Mouse (Mus musculus) hindbrain, embryonic 12.5 days (tissue): ENCODE measurements around the gene Kcp. TPM values are rescaled to one million over a fixed set of nuclear protein-coding genes. Genes with fewer than 3 reads are reported as not detected.

ENCODE experiments used
- ATAC-seq: fragments of 200-750 bp; cut with Nextera tagmentation; 2 replicates; pipeline ENCODE4 v1.8.0; 2017; ENCODE audit warnings: moderate TSS enrichment; ENCODE audit not compliant: low FRiP score
- H3K27ac ChIP-seq: fragments of 300-500 bp; sonication (generic); 2 replicates; pipeline ENCODE4 v1.5.1; 2016; ENCODE audit warnings: mild to moderate bottlenecking
- H3K27me3 ChIP-seq: fragments of 300-500 bp; sonication (generic); 2 replicates; pipeline ENCODE4 v1.6.1; 2016; ENCODE audit warnings: mild to moderate bottlenecking
- H3K36me3 ChIP-seq: fragments of 300-500 bp; sonication (generic); 2 replicates; pipeline ENCODE4 v1.6.1; 2016; ENCODE audit warnings: mild to moderate bottlenecking
- H3K4me1 ChIP-seq: fragments of 300-500 bp; sonication (generic); 2 replicates; pipeline ENCODE4 v1.6.1; 2016
- H3K4me2 ChIP-seq: fragments of 300-500 bp; sonication (generic); replicated peaks from 2 replicates; pipeline ENCODE4 v1.6.1; 2016; ENCODE audit warnings: mild to moderate bottlenecking
- H3K4me3 ChIP-seq: fragments of 300-500 bp; sonication (generic); 2 replicates; pipeline ENCODE4 v1.5.1; 2016; ENCODE audit warnings: mild to moderate bottlenecking
- H3K9ac ChIP-seq: fragments of 300-500 bp; sonication (generic); 2 replicates; pipeline ENCODE4 v1.6.1; 2016; ENCODE audit warnings: mild to moderate bottlenecking, moderate library complexity
- H3K9me3 ChIP-seq: fragments of 300-500 bp; sonication (generic); replicated peaks from 2 replicates; pipeline ENCODE4 v1.6.1; 2016; ENCODE audit warnings: mild to moderate bottlenecking
- WGBS: fragments of 180-500 bp; shearing (Covaris S2); methylation state at CpG from one replicate; pipeline ENCODE4 v1.1.7; 2016; 5-methylcytosine and 5-hydroxymethylcytosine counted together
- polyA plus RNA-seq: library from polyadenylated mRNA; unstranded; fragments of >200 nt; fragmentation: Nextera tagmentation; extraction: Ambion mirVana; gene quantifications from 2 replicates; pipeline ENCODE4 v1.2.1, GENCODE M21; 2016

The Kcp gene
- polyA plus RNA-seq, 1 experiment from 2014 or later = 24.7 TPM

- ATAC-seq = no peak
- peaks cover 28% of the 10 kb centered on the region for H3K4me1 ChIP-seq
- H3K4me2 ChIP-seq = no peak overlapping the region
- H3K27me3 ChIP-seq = peaks cover 12% of the 10 kb centered on the region
- no peak overlapping the region for H3K9ac ChIP-seq
- H3K4me3 ChIP-seq = no peak overlapping the region
- H3K27ac ChIP-seq = no peak overlapping the region
- H3K9me3 ChIP-seq = no peaks in the 10 kb centered on the region
- WGBS = 81% methylated on average over 4 of the region's 4 CpGs
- no peaks in the 10 kb centered on the region for H3K36me3 ChIP-seq
These were observed 68.5 kb downstream of the Kcp start for GRCm38 (mm10) chr6:29439251-29439650.

DNA sequence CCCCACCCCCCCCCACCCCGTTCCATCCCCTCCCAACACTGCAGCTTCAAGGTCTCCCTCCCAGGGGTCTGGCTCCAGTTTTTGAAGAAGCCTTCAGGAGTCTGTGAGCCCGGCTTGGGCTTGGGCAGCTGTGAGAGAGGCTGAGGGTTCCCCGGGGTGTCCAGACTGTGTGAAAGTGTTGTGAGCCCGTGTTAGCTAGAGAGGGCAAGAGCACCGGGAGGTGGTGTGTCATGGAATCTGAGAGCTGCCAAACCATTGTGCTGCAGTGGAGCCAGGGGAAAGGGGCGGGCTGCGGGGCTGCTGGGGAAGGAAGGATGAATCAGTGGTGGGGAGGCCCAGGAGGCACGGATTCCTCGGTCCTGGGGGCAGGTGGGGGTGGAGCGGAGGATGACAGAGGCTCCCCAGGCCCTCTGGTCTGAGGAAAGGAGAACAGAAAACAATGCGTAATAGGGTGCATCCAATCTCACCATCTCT, 71.3 kb downstream of the Kcp start:
- H3K36me3 ChIP-seq = no peaks in the 10 kb centered on the region
- H3K4me1 ChIP-seq = peaks cover 50% of the 10 kb centered on the region
- H3K4me3 ChIP-seq = peak overlapping the region; percentile 47

DNA sequence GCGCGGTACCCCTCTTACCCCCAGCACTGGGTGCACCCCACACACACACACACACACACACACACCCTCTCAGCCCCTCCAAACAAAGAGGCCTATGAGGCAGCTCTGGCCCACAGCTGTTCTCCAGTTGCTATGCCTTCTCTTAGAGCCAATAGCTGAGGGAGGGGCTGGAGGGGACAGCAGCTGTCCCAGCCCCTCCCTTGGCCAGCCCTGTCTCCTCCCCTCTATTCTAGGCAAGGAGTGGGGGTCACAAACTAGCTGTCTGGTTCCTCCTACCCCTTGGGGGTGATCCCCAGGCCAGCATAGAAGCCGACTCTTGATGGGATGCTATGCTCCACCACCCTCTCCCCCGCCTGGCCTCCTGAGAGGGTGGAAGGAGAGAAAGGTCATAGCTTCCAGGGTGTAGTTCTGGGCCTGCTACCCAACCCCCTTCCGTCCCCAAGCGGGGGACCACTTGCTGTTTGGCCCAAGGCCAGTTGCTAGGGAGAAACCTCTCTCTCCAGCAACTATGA, 71.8 kb downstream of the Kcp start:
- peak overlapping the region; percentile 79 for H3K27ac ChIP-seq
- peak overlapping the region; percentile 47 for H3K4me3 ChIP-seq
- H3K4me1 ChIP-seq = peaks cover 53% of the 10 kb centered on the region
- WGBS = 4% methylated on average over 6 of the region's 6 CpGs
- no peaks in the 10 kb centered on the region for H3K36me3 ChIP-seq
- peak overlapping the region; percentile 37; the same call in 1 of the 2 replicates for H3K9ac ChIP-seq
- H3K27me3 ChIP-seq = peaks cover 44% of the 10 kb centered on the region
- ATAC-seq = peak; percentile 65
- H3K9me3 ChIP-seq = no peaks in the 10 kb centered on the region
- peak overlapping the region; percentile 80 for H3K4me2 ChIP-seq

More for the DNA sequence above, 71.3 kb downstream of the Kcp start:
- Histone ChIP-seq H3K27ac (peak overlapping the region; percentile 79), H3K9me3 (no peaks in the 10 kb centered on the region), H3K9ac (peak overlapping the region; percentile 37; the same call in 1 of the 2 replicates), H3K4me2 (peak overlapping the region; percentile 80), H3K27me3 (peaks cover 39% of the 10 kb centered on the region)
- ATAC-seq = peak; percentile 57
- 4% methylated on average over 11 of the region's 11 CpGs for whole genome bisulfite sequencing

DNA sequence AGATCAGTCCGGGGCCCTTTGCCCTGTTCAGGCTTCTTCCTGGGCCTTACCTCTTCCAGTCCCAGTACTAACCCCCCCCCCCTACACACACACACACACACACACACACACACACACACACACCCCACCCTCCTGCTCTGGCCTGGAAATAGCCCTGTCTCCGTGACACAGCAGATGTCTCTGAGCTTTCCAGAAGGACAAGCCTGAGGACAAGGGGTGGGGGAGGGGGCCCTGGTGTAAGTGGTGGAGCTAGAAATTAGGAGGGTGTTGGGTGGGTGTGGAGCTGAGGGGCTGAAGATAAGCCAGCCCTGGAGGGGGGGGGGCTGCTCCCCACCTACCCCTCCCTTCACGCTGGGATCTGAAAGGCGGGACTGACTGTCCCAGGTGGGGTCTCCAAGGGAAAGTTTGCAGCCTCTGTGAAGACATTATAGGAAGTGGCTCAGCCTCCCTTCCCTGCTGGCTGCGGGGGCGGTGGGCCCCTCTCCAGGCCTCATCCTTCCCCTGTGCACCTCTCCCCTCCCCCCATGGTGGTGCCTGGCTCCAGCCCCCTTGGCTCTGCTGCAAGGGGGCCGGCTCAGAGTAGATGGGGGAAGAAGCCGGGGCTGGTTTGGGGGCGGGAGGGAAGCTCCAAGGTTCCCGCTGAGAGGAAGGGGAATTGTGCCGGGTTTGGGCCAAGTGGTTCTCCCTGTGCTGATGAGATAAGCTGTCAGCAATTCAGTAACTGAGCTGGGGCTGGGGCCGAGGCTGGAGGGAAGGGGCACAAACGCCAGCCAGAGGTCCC, 72.7 kb downstream of the Kcp start:
- WGBS = 5% methylated on average over 13 of the region's 13 CpGs
- no peaks in the 10 kb centered on the region for H3K36me3 ChIP-seq
- H3K27ac ChIP-seq = peak overlapping the region; percentile 79
- H3K4me2 ChIP-seq = peak overlapping the region; percentile 80
- peaks cover 53% of the 10 kb centered on the region for H3K4me1 ChIP-seq
- no peak overlapping the region; the same call in 1 of the 2 replicates for H3K9ac ChIP-seq
- H3K4me3 ChIP-seq = peak overlapping the region; percentile 47
- peaks cover 53% of the 10 kb centered on the region for H3K27me3 ChIP-seq
- H3K9me3 ChIP-seq = no peaks in the 10 kb centered on the region
- ATAC-seq = peak; percentile 39

DNA sequence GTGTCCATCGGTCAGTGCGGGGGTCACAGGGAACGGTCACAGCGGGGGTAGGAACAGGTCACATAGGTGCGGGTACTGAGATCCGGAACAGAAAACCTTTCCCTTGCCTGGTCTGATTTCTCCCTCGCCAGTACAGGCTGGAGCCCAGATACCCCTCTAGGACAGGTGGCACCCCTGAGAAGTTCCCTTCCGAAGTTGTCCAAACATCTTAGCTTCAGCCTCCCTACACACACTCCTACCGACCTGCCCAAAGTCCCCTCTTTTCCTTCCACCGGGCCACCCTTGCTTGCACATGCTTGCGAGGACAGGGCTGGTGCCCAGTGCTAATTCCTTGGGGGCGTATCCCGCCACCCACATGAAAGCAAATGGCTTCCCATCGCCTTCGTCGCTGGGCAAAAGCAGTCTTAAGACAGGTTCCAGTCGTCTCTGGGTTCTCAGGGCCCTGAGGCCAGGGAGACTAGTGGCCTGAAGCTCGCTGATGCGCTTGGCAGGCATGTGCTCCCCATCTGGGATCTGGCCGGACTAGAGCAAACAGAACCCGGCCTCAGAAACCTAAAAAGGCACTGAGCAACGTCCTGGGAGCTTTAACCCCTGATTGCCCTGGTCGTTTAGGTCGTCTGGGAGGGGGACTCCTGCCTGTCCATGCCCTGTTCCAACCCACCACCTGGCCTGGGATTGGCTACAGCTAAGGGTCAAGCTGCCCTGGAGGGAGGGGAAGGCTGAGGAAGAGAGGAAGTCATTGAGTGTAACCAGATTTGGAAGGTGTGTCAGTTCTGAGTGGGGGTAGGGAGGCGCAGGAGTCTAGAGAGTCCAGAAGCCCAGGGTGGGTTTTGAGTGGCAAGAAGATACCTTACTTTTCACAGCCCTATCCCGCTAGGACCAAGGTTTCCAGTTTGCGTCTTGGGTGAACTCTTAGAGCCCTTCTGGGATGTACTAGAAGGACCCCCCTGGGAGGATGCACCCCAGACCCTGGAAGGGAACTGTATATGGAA, 73.7 kb downstream of the Kcp start:
- Histone ChIP-seq H3K27me3 (peaks cover 56% of the 10 kb centered on the region), H3K9me3 (no peaks in the 10 kb centered on the region), H3K4me3 (peak overlapping the region; percentile 47), H3K4me2 (peak overlapping the region; percentile 80), H3K36me3 (no peaks in the 10 kb centered on the region), H3K4me1 (peaks cover 53% of the 10 kb centered on the region), H3K27ac (no peak overlapping the region), H3K9ac (peak overlapping the region; percentile 60)
- 4% methylated on average over 27 of the region's 27 CpGs for WGBS
- no peak for ATAC-seq

GRCm38 (mm10) chr6:29433038-29433803, 74.5 kb downstream of the Kcp start, which contains the start of gene Flnc:
Gene Flnc, plus strand, starts transcription at chr6:29433256.
- H3K4me1 ChIP-seq = peaks cover 53% of the 10 kb centered on the region
- H3K4me2 ChIP-seq = peak within 1 kb of the TSS; percentile 80
- H3K9me3 ChIP-seq = no peaks in the 10 kb centered on the region
- H3K27me3 ChIP-seq = peaks cover 56% of the 10 kb centered on the region
- ATAC-seq = no peak
- H3K4me3 ChIP-seq = peak within 1 kb of the TSS; percentile 47
- no peaks in the 10 kb centered on the region for H3K36me3 ChIP-seq
- H3K27ac ChIP-seq = no peak within 1 kb of the TSS
- WGBS = under 1% methylated on average over 53 of the region's 77 CpGs
- H3K9ac ChIP-seq = peak within 1 kb of the TSS; percentile 60

DNA sequence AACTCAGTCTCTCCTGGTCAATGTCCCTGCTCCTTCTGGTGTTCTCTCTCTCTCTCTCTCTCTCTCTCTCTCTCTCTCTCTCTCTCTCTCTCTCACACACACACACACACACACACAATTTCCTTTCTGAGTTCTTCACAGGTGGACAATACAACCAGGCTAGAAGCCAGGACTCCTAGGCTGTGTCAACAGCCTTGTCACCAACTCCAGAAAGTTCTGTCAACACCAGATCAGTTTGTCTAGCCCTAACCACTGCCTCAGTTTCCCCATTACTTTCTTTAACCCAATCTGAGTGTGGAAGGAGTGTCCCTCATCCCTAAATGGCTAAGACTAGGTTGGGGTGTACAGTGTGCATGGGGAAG, 75.1 kb downstream of the Kcp start:
- Histone ChIP-seq H3K27ac (no peak overlapping the region), H3K9me3 (no peaks in the 10 kb centered on the region), H3K4me3 (peak overlapping the region; percentile 47), H3K27me3 (peaks cover 56% of the 10 kb centered on the region), H3K4me1 (peaks cover 53% of the 10 kb centered on the region), H3K9ac (no peak overlapping the region), H3K36me3 (no peaks in the 10 kb centered on the region), H3K4me2 (peak overlapping the region; percentile 80)
- ATAC-seq = no peak

GRCm38 (mm10) chr6:29432156-29432555, 75.6 kb downstream of the Kcp start:
- H3K27ac ChIP-seq = no peak overlapping the region
- no peak overlapping the region for H3K4me3 ChIP-seq
- no peaks in the 10 kb centered on the region for H3K9me3 ChIP-seq
- no peak overlapping the region for H3K9ac ChIP-seq
- no peaks in the 10 kb centered on the region for H3K36me3 ChIP-seq
- 51% methylated on average over 3 of the region's 3 CpGs for WGBS
- peaks cover 56% of the 10 kb centered on the region for H3K27me3 ChIP-seq
- ATAC-seq = no peak
- peaks cover 53% of the 10 kb centered on the region for H3K4me1 ChIP-seq
- H3K4me2 ChIP-seq = no peak overlapping the region

- Histone ChIP-seq H3K27me3 (peaks cover 56% of the 10 kb centered on the region), H3K4me1 (peaks cover 47% of the 10 kb centered on the region), H3K4me3 (no peak overlapping the region), H3K4me2 (no peak overlapping the region), H3K36me3 (no peaks in the 10 kb centered on the region), H3K27ac (no peak overlapping the region), H3K9me3 (no peaks in the 10 kb centered on the region), H3K9ac (no peak overlapping the region)
- no peak for ATAC-seq
- WGBS = 17% methylated on average over 5 of the region's 5 CpGs
These were observed 76.3 kb downstream of the Kcp start for GRCm38 (mm10) chr6:29431473-29431872.

GRCm38 (mm10) chr6:29430681-29431420, 76.9 kb downstream of the Kcp start:
- WGBS = 43% methylated on average over 15 of the region's 15 CpGs
- no peaks in the 10 kb centered on the region for H3K36me3 ChIP-seq
- no peak overlapping the region for H3K4me3 ChIP-seq
- no peak overlapping the region for H3K4me2 ChIP-seq
- ATAC-seq = no peak
- no peak overlapping the region for H3K9ac ChIP-seq
- peaks cover 56% of the 10 kb centered on the region for H3K27me3 ChIP-seq
- no peaks in the 10 kb centered on the region for H3K9me3 ChIP-seq
- H3K27ac ChIP-seq = no peak overlapping the region
- peaks cover 41% of the 10 kb centered on the region for H3K4me1 ChIP-seq

- H3K4me1 ChIP-seq = peaks cover 16% of the 10 kb centered on the region
- no peak overlapping the region for H3K4me3 ChIP-seq
- H3K27me3 ChIP-seq = peaks cover 34% of the 10 kb centered on the region
- H3K27ac ChIP-seq = no peak overlapping the region
- H3K9me3 ChIP-seq = no peaks in the 10 kb centered on the region
- no peak for ATAC-seq
- WGBS = 53% methylated on average over 4 of the region's 4 CpGs
- H3K36me3 ChIP-seq = no peaks in the 10 kb centered on the region; the same call in 1 of the 2 replicates
- H3K9ac ChIP-seq = no peak overlapping the region
- no peak overlapping the region for H3K4me2 ChIP-seq
These were observed 79.6 kb downstream of the Kcp start for GRCm38 (mm10) chr6:29428171-29428570.
